Mouse (Mus musculus) heart, embryonic 16.5 days (tissue): ENCODE measurements around the gene Cdk5rap3. TPM values are rescaled to one million over a fixed set of nuclear protein-coding genes. Genes with fewer than 3 reads are reported as not detected.

Source experiments
- ATAC-seq: fragments of 200-750 bp; cut with Nextera tagmentation; replicated peaks from 2 replicates; pipeline ENCODE4 v1.8.0; 2017; ENCODE audit warnings: moderate number of reproducible peaks; ENCODE audit not compliant: insufficient read depth, low FRiP score; ENCODE audit errors: extremely low read depth
- H3K27ac ChIP-seq: fragments of 300-500 bp; sonication (generic); 2 replicates; pipeline ENCODE4 v1.5.1; 2014; ENCODE audit warnings: mild to moderate bottlenecking, low read length, control low read depth, moderate library complexity
- H3K27me3 ChIP-seq: fragments of 300-500 bp; sonication (generic); 2 replicates; pipeline ENCODE4 v1.6.1; 2014; ENCODE audit warnings: low read length, mixed read lengths; ENCODE audit not compliant: control insufficient read depth, insufficient read depth
- H3K36me3 ChIP-seq: fragments of 300-500 bp; sonication (generic); 2 replicates; pipeline ENCODE4 v1.6.1; 2014; ENCODE audit not compliant: control insufficient read depth, insufficient read depth
- H3K4me1 ChIP-seq: fragments of 300-500 bp; sonication (generic); 2 replicates; pipeline ENCODE4 v1.6.1; 2014; ENCODE audit warnings: low read length, mixed read lengths; ENCODE audit not compliant: control insufficient read depth, insufficient read depth
- H3K4me2 ChIP-seq: fragments of 300-500 bp; sonication (generic); 2 replicates; pipeline ENCODE4 v1.6.1; 2014; ENCODE audit warnings: low read depth, mild to moderate bottlenecking, control low read depth, low read length
- H3K4me3 ChIP-seq: fragments of 300-500 bp; sonication (generic); 2 replicates; pipeline ENCODE4 v1.5.1; 2014; ENCODE audit warnings: mild to moderate bottlenecking, control low read depth, low read length
- H3K9ac ChIP-seq: fragments of 300-500 bp; sonication (generic); 2 replicates; pipeline ENCODE4 v1.6.1; 2014; ENCODE audit warnings: low read length, control low read depth
- H3K9me3 ChIP-seq: fragments of 300-500 bp; sonication (generic); replicated peaks from 2 replicates; pipeline ENCODE4 v1.6.1; 2016; ENCODE audit warnings: low read length; ENCODE audit not compliant: control insufficient read depth
- WGBS: fragments of 180-500 bp; shearing (Covaris S2); extraction: QIAGEN DNeasy Blood & Tissue Kit; methylation state at CpG from one replicate; pipeline ENCODE4 v1.1.7; 2014; 5-methylcytosine and 5-hydroxymethylcytosine counted together
- polyA plus RNA-seq: library from polyadenylated mRNA; unstranded; fragments of >200 nt; fragmentation: Nextera tagmentation; extraction: Ambion mirVana; gene quantifications from 2 replicates; pipeline ENCODE4 v1.2.1, GENCODE M21; 2015

Gene Cdk5rap3
- polyA plus RNA-seq, 1 experiment from 2014 or later: 60.5 TPM

- no peak overlapping the region for H3K9ac ChIP-seq
- no peak overlapping the region for H3K4me3 ChIP-seq
- 86% methylated on average over 4 of the region's 4 CpGs for WGBS
- peaks cover 19% of the 10 kb centered on the region for H3K4me1 ChIP-seq
- H3K4me2 ChIP-seq: no peak overlapping the region
- H3K9me3 ChIP-seq: no peaks in the 10 kb centered on the region
- ATAC-seq: no peak
- no peaks in the 10 kb centered on the region for H3K36me3 ChIP-seq
- no peak overlapping the region for H3K27ac ChIP-seq
- no peaks in the 10 kb centered on the region for H3K27me3 ChIP-seq
Measured at GRCm38 (mm10) chr11:96859635-96860034, 56.7 kb downstream of the Cdk5rap3 start.

- WGBS: 67% methylated on average over 5 of the region's 5 CpGs
- no peak overlapping the region for H3K4me2 ChIP-seq
- peaks cover 2% of the 10 kb centered on the region; the same call in 1 of the 2 replicates for H3K36me3 ChIP-seq
- no peak overlapping the region for H3K27ac ChIP-seq
- no peak overlapping the region for H3K4me3 ChIP-seq
- peaks cover 15% of the 10 kb centered on the region for H3K4me1 ChIP-seq
- H3K9ac ChIP-seq: no peak overlapping the region
- H3K27me3 ChIP-seq: no peaks in the 10 kb centered on the region
- no peaks in the 10 kb centered on the region for H3K9me3 ChIP-seq
- ATAC-seq: no peak
Measured at GRCm38 (mm10) chr11:96857446-96857845, 58.9 kb downstream of the Cdk5rap3 start.

Other genes starting within 250 kb of the Cdk5rap3 start
- gene Snx11, start 138.9 kb downstream of the Cdk5rap3 start, polyA plus RNA-seq: 11.9 and 14.0 TPM in 2 replicates
- 45.3 and 49.9 TPM in 2 replicates for gene Cbx1, start 127.4 kb downstream of the Cdk5rap3 start, polyA plus RNA-seq
- 81.3 and 90.1 TPM in 2 replicates for gene Nfe2l1, start 86.5 kb downstream of the Cdk5rap3 start, polyA plus RNA-seq
- gene Copz2, start 66.6 kb downstream of the Cdk5rap3 start, polyA plus RNA-seq: 118 and 129 TPM in 2 replicates
- 1.0 and 5.6 TPM in 2 replicates for gene Prr15l, start 11.6 kb upstream of the Cdk5rap3 start, polyA plus RNA-seq
- 45.8 and 48.9 TPM in 2 replicates for gene Pnpo, start 27.5 kb upstream of the Cdk5rap3 start, polyA plus RNA-seq
- 15.2 and 15.7 TPM in 2 replicates for gene Sp2, start 66.5 kb upstream of the Cdk5rap3 start, polyA plus RNA-seq
- 0.21 TPM in 1 of 2 replicates, not detected in the other for gene Sp6, start 96.9 kb upstream of the Cdk5rap3 start, polyA plus RNA-seq
- gene Scrn2, start 113.4 kb upstream of the Cdk5rap3 start, polyA plus RNA-seq: 19.1 and 20.4 TPM in 2 replicates
- gene Lrrc46, start 124.9 kb upstream of the Cdk5rap3 start, polyA plus RNA-seq: 1.1 and 2.0 TPM in 2 replicates
- gene Mrpl10, start 125.1 kb upstream of the Cdk5rap3 start, polyA plus RNA-seq: 66.9 and 67.5 TPM in 2 replicates
- 5.5 and 5.6 TPM in 2 replicates for gene Osbpl7, start 134.1 kb upstream of the Cdk5rap3 start, polyA plus RNA-seq
- 0.41 and 0.46 TPM in 2 replicates for gene Tbx21, start 198.8 kb upstream of the Cdk5rap3 start, polyA plus RNA-seq
- gene Tbkbp1, start 235.0 kb upstream of the Cdk5rap3 start, polyA plus RNA-seq: 3.8 and 4.3 TPM in 2 replicates